Mouse (Mus musculus) cortical plate, adult 2 months (tissue): Measurements from ENCODE around the gene Ddx28. TPM values are rescaled to one million over a fixed set of nuclear protein-coding genes. Genes with fewer than 3 reads are reported as not detected.
"Not testable (repeated sequence)": the region's sequence is repeated elsewhere in the genome, so short reads cannot be mapped to it uniquely, and the experiment has no call there.

Source experiments
- H3K27ac ChIP-seq: fragments of 200-500 bp; 2 replicates; pipeline ENCODE4 v1.5.1; 2012; ENCODE audit warnings: low read length, control low read depth, inconsistent platforms; ENCODE audit not compliant: insufficient read depth
- H3K4me1 ChIP-seq: fragments of 200-500 bp; 2 replicates; pipeline ENCODE4 v1.6.1; 2011; ENCODE audit warnings: low read length; ENCODE audit not compliant: control insufficient read depth, insufficient read depth
- H3K4me3 ChIP-seq: fragments of 200-500 bp; 2 replicates; pipeline ENCODE4 v1.5.1; 2011; ENCODE audit warnings: mild to moderate bottlenecking, low read length, control low read depth; ENCODE audit not compliant: insufficient read depth
- CTCF ChIP-seq: fragments of 200-500 bp; IDR thresholded peaks from 2 replicates; pipeline ENCODE4 v1.5.1; 2011; ENCODE audit warnings: mild to moderate bottlenecking, control low read depth, low read length; ENCODE audit not compliant: insufficient read depth; ENCODE audit errors: extremely low read depth
- POLR2A ChIP-seq: fragments of 200-500 bp; IDR thresholded peaks from 2 replicates; pipeline ENCODE4 v1.6.1; 2011; ENCODE audit warnings: mild to moderate bottlenecking, low read length, control low read depth; ENCODE audit not compliant: insufficient read depth; ENCODE audit errors: extremely low read depth
- polyA plus RNA-seq: library from polyadenylated mRNA; depleted of rRNA; stranded (reverse); fragments of >200 nt; gene quantifications from 2 replicates; pipeline ENCODE4 v1.2.3, GENCODE M21; 2012

The Ddx28 gene
- polyA plus RNA-seq, 1 experiment = 11.6 TPM

DNA sequence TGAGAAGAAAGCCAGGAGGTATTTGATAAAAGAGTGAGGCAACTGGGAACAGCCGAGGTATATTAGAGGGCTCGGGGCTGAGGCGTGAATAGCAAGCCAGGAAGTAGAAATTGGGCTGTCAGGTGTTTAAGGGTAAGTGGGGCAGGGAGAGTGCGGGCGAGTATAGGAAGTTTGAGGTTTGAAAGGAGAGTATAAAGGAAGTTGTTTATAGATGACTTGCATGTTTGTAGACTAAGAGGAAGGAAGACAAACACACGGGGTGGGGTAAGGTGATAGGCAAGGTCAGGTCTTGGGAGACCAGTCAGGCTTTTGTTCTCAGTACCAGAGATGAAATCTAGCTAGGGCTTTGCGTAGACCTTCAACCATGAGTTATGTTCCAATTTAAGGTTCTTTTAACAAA, 5.4 kb upstream of the Ddx28 start:
- Histone ChIP-seq H3K27ac (no peak overlapping the region), H3K4me3 (no peak overlapping the region), H3K4me1 (no peaks in the 10 kb centered on the region)
- TF ChIP-seq POLR2A = no peak
- no peak for TF ChIP-seq CTCF

DNA sequence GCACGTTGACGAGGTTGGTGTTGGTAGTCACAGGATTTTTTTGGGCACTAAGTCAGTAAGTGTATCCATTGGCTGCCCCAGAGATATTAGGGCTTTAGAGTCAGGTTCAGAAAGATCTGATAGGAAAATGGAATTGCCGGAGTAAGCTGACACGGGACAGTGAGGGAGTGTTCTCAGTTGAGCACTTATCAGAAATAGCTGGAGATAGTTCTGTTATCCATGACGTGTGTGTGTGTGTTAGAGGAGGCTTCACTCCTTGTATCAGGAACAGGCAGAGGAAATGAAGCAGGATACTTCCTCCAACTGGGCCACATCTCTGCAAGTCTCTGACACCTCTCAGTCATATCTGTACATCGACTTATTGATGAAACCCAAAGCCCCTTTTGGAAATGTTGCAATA, 4.6 kb upstream of the Ddx28 start:
- Histone ChIP-seq H3K4me1 (no peaks in the 10 kb centered on the region), H3K4me3 (no peak overlapping the region), H3K27ac (no peak overlapping the region)
- TF ChIP-seq CTCF = no peak
- TF ChIP-seq POLR2A = no peak

DNA sequence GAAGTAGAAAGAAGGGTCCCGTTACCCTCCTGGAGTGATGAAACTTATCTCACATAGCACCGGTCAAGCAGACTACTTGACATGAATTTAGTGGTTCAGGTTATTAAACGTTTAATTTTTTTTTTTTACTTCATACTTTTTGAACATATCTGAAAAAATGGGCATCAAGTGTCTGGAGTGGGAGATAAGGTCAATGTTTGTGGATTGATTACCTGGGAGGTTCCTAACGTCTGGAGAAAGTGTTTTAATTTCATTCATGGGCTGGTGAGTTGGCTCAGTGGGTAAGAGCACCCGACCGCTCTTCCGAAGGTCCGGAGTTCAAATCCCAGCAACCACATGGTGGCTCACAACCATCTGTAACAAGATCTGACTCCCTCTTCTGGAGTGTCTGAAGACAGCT, 521 bp upstream of the Ddx28 start:
- H3K27ac ChIP-seq, H3K4me1 ChIP-seq, H3K4me3 ChIP-seq: not testable (repeated sequence)

DNA sequence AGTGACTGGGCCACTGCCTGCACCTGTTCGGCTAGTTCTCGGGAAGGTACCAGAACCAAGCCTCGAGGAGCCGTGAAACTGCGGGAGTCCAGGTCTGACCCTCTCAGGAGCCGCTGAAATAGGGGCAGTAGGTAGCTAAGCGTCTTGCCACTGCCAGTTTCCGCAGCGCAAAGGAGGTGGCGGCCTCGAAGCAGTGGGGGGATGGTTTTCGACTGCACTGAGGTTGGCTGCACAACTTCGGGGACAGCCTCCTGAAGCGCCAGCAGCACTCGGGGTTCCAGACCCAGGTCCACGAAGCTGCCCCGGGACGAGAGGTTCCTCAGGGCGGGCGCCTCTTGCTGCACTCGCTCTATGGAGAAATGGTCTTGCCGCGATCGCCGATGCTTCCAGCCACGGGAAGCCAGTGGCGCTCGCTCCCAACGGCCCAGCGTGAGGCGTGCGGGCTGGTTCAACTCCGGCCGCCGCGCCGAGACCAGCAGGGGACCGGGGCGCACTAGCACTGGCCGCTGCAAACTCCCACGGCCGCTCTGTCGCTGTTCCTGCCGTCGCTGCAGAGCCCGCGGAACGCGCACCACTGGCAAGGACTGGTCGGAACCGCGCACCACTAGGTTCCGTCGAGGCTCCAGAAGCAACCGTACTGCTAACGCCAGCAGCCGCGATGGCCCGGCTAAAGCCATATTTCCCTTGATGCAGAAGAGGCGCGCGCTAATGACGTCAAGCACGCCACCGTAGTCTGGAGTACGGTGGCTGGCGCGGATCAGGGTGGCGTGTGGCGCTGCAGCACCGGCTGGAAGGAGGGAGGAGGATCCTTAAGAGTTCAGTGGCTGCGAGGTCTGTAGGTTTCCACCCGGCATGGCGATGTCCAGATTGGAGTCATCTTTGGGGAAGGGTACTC, 687 bp downstream of the Ddx28 start:
- H3K4me3 ChIP-seq = peak overlapping the region; percentile 80
- no peak overlapping the region for H3K27ac ChIP-seq
- peaks cover 2% of the 10 kb centered on the region; the same call in 1 of the 2 replicates for H3K4me1 ChIP-seq
- TF ChIP-seq POLR2A = peak; percentile 73
- no peak for TF ChIP-seq CTCF

DNA sequence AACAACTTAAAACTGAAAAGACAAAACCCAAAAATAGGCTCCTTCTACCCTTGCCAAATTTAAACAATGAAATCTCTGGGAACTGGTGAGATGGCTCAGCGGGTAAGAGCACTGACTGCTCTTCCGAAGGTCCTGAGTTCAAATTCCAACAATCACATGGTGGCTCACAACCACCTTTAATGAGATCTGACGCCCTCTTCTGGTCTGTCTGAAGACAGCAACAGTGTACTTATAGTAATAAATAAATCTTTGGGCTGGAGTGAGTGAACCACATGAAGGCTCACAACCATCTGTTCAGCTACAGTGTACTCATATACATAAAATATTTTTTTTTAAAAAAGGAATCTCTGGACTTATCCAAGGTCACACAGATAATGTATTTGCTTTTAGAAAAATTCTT, 3.8 kb downstream of the Ddx28 start:
- H3K4me1 ChIP-seq, H3K4me3 ChIP-seq, H3K27ac ChIP-seq: not testable (repeated sequence)

DNA sequence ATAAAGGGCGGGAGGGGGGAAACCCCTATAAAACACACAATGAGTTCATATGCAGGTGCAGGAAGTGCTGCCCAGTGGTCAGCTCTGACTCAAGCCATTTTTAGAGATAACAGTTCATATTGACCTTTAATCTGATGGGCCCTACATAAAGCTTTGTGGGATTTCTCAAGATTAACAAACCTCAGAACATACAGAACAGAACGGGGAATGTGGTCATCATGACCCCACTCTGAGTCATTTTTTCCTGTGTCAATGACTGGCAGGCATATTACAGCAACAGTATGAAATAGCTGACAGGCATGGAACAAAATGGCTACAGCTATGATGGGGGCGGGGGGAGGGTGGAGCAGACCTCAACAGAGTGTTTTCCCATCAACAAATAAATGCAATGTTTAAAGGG, 4.5 kb downstream of the Ddx28 start:
- TF ChIP-seq CTCF (no peak), POLR2A (no peak)
- Histone ChIP-seq H3K4me3 (no peak overlapping the region), H3K4me1 (peaks cover 2% of the 10 kb centered on the region; the same call in 1 of the 2 replicates), H3K27ac (no peak overlapping the region)

DNA sequence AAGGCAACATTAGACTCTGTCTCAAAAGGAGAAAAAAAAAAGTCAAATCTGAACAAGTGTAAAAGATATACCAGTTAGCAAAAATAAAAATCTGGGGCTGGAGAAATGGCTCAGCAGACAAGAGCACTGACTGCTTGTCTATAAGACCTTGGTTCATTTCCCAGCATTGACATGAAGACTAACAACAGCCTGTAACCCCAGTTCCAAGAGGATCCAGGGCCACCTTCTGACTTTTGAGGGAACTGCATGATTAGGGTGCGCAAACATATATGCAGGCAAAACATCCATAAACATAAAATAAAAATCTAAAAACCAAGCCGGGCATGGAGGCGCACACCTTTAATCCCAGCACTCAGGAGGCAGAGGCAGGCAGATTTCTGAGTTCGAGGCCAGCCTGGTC, 5.3 kb downstream of the Ddx28 start:
- H3K27ac ChIP-seq = no peak overlapping the region
- H3K4me3 ChIP-seq = no peak overlapping the region
- no peak for TF ChIP-seq POLR2A
- no peak for TF ChIP-seq CTCF
- H3K4me1 ChIP-seq = peaks cover 2% of the 10 kb centered on the region; the same call in 1 of the 2 replicates

DNA sequence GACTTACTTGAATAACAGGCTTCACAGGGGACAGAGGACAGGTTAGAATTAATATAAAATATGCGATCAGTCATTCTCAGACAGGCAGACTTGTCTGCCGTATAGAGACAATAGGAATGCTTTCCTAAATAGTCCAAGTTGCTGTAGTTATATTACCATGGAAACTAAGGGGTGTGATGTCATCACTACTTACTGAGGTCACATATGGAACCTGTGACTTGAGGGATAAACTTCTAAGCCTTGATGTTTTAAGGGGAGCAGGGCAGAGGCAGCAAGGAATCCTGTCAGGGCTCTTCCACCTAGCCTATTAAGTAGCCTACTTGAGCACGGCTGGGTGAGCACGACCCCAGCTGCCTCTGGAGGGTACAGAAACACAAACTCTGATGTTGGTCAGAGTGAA, 5.8 kb downstream of the Ddx28 start, which contains the start of gene Dpep2nb:
TSS of gene Dpep2nb (minus strand) at position 101 of the 400 bp plus-strand sequence.
- TF ChIP-seq POLR2A = no peak
- no peak for TF ChIP-seq CTCF
- H3K4me3 ChIP-seq = no peak within 1 kb of the TSS
- H3K4me1 ChIP-seq = peaks cover 2% of the 10 kb centered on the region; the same call in 1 of the 2 replicates
- H3K27ac ChIP-seq = no peak within 1 kb of the TSS

DNA sequence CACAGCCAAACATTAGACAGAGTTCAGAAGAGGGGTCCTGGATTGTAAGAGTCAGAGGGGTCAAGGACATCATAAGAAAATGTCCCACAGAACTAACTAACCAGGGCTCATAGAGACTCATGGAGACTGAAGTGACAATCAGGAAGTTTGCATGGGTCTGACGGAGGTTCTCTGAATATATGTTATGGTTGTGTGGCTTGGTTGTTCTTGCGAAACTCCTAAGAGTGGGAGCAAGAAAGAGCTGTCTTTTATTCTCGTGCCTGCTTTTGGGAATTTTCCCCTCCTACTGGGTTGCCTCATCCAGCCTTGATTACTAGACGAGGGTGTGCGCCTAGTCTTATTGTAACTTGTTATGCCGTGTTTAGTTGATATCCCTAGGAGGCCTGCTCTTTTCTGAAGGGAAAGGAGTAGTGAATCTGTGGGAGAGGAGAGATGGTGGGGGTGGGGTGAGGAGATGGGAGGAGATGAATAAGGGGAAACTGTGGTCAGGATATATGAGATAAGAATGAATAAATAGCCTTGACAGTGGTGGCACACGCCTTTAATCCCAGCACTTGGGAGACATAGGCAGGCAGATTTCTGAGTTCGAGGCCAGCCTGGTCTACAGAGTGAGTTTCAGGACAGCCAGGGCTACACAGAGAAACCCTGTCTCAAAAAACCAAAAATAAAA, 7.0 kb downstream of the Ddx28 start:
- H3K4me1 ChIP-seq = no peaks in the 10 kb centered on the region
- H3K27ac ChIP-seq = no peak overlapping the region
- H3K4me3 ChIP-seq = no peak overlapping the region
- no peak for TF ChIP-seq CTCF
- TF ChIP-seq POLR2A = no peak

DNA sequence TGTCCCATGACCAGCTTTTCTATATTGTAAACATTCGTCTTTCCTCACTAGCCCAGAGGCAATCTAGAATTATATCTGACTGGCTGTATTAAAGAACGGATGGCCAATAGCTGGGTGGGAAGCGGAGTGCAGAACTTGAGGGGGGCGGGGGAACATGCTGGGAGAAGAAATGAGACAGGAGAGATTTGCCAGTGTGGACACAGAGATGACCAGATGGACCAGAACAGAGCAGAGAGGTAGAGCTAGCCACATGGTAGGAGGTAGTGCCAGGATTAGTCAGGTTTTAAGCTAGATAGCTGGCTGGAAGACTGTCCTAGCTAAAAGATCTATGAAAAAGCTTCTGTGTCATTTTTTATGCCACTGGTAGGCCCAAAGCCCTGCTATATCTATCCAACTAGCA, 9.8 kb downstream of the Ddx28 start:
- H3K4me1 ChIP-seq = no peaks in the 10 kb centered on the region
- TF ChIP-seq CTCF = no peak
- TF ChIP-seq POLR2A = no peak
- H3K27ac ChIP-seq = no peak overlapping the region
- no peak overlapping the region for H3K4me3 ChIP-seq

DNA sequence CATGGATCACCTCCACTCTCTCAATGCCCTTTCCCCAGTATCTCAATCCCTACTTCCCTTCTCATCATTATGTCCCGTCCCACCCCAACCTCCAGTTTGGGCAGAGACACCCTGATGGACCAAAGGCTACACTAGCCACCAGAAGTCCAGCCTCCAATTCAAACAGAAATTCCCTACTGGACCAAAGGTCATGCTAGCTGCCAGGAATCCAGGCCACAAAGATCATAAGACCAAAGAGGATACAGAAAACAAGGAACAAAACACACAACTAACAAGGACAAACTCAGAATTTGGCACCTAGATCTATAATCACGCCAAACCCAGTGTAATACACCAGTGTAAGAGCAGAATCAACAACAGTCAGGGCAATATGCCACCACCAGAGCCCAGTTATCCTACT, 12.7 kb downstream of the Ddx28 start:
- no peaks in the 10 kb centered on the region for H3K4me1 ChIP-seq
- no peak overlapping the region for H3K27ac ChIP-seq
- no peak overlapping the region for H3K4me3 ChIP-seq
- no peak for TF ChIP-seq POLR2A
- TF ChIP-seq CTCF = no peak
